Mouse (Mus musculus) right cerebral cortex, postnatal 36 days (tissue): ENCODE data around the gene Ccdc9.
"Not testable (repeated sequence)": the region's sequence is repeated elsewhere in the genome, so short reads cannot be mapped to it uniquely, and the experiment has no call there.

Experiments used
- DNase-seq, 2 experiments: peaks; one replicate each; pipeline ENCODE4 v3.0.0; 2022; ENCODE audit warnings: low spot score in 2 of 2, mixed read lengths in 1 of 2

The Ccdc9 gene

GRCm38 (mm10) chr7:16308555-16309317 is 22.1 kb upstream of the Ccdc9 start:
- DNase-seq = no peak

GRCm38 (mm10) chr7:16308093-16308492 is 21.5 kb upstream of the Ccdc9 start, which contains the start of gene Bbc3:
Gene Bbc3 (plus strand): TSS chr7:16308393.
- not testable (repeated sequence) for DNase-seq

GRCm38 (mm10) chr7:16307141-16307540 is 20.5 kb upstream of the Ccdc9 start:
- not testable (repeated sequence) for DNase-seq

- DNase-seq = peak; percentile 96
Measured at GRCm38 (mm10) chr7:16299419-16300035, 12.9 kb upstream of the Ccdc9 start.

- DNase-seq = no peak
Measured at GRCm38 (mm10) chr7:16298927-16299326, 12.3 kb upstream of the Ccdc9 start.

GRCm38 (mm10) chr7:16297616-16298015 is 11.0 kb upstream of the Ccdc9 start:
- DNase-seq = no peak

- peak; percentile 63 to 71 for DNase-seq
Measured at GRCm38 (mm10) chr7:16296766-16297390, 10.3 kb upstream of the Ccdc9 start.

- DNase-seq = no peak
Measured at GRCm38 (mm10) chr7:16296146-16296545, 9.6 kb upstream of the Ccdc9 start.

GRCm38 (mm10) chr7:16295321-16295900 is 8.8 kb upstream of the Ccdc9 start:
- peak; percentile 81 to 86 for DNase-seq

GRCm38 (mm10) chr7:16294837-16295236 is 8.2 kb upstream of the Ccdc9 start:
- peak; percentile 87 to 89 for DNase-seq

- DNase-seq = no peak
Measured at GRCm38 (mm10) chr7:16294346-16294745, 7.8 kb upstream of the Ccdc9 start.

GRCm38 (mm10) chr7:16287791-16288190 is 1.2 kb upstream of the Ccdc9 start:
- no peak for DNase-seq

- no peak for DNase-seq
Measured at GRCm38 (mm10) chr7:16287016-16287415, 421 bp upstream of the Ccdc9 start.

GRCm38 (mm10) chr7:16285450-16286025 is 1.1 kb downstream of the Ccdc9 start:
- DNase-seq = no peak

- no peak for DNase-seq
Measured at GRCm38 (mm10) chr7:16284904-16285303, 1.7 kb downstream of the Ccdc9 start.

- no peak for DNase-seq
Measured at GRCm38 (mm10) chr7:16284001-16284400, 2.6 kb downstream of the Ccdc9 start.

- DNase-seq = no peak
Measured at GRCm38 (mm10) chr7:16282334-16282733, 4.3 kb downstream of the Ccdc9 start.

GRCm38 (mm10) chr7:16280721-16281120 is 5.9 kb downstream of the Ccdc9 start:
- no peak for DNase-seq

- no peak for DNase-seq
Measured at GRCm38 (mm10) chr7:16274922-16275890, 11.4 kb downstream of the Ccdc9 start.

GRCm38 (mm10) chr7:16273766-16274140 is 12.8 kb downstream of the Ccdc9 start:
- DNase-seq = peak; percentile 59 to 61
